Mouse (Mus musculus) hindbrain, embryonic 14.5 days (tissue): ENCODE data around the gene Fbxw4. TPM values are rescaled to one million over a fixed set of nuclear protein-coding genes. Genes with fewer than 3 reads are reported as not detected.

Experiments used
- ATAC-seq: fragments of 200-750 bp; cut with Nextera tagmentation; 2 replicates; pipeline ENCODE4 v1.8.0; 2017; ENCODE audit warnings: moderate number of reproducible peaks, mild to moderate bottlenecking, moderate TSS enrichment, moderate library complexity; ENCODE audit not compliant: low FRiP score
- DNase-seq: peaks from one replicate; pipeline ENCODE4 v3.0.0-alpha.2; 2015; ENCODE audit warnings: low spot score
- H3K27ac ChIP-seq: fragments of 300-500 bp; sonication (generic); 2 replicates; pipeline ENCODE4 v1.5.1; 2014; ENCODE audit warnings: mild to moderate bottlenecking, moderate library complexity
- H3K27me3 ChIP-seq: fragments of 300-500 bp; sonication (generic); 2 replicates; pipeline ENCODE4 v1.6.1; 2014; ENCODE audit warnings: mild to moderate bottlenecking, low read length, mixed read lengths; ENCODE audit not compliant: control insufficient read depth, insufficient read depth
- H3K36me3 ChIP-seq: fragments of 300-500 bp; sonication (generic); replicated peaks from 2 replicates; pipeline ENCODE4 v1.6.1; 2014; ENCODE audit not compliant: control insufficient read depth, insufficient read depth
- H3K4me1 ChIP-seq: fragments of 300-500 bp; sonication (generic); replicated peaks from 2 replicates; pipeline ENCODE4 v1.6.1; 2014; ENCODE audit warnings: antibody characterized with exemption, low read length, mixed read lengths; ENCODE audit not compliant: control insufficient read depth, insufficient read depth
- H3K4me2 ChIP-seq: fragments of 300-500 bp; sonication (generic); replicated peaks from 2 replicates; pipeline ENCODE4 v1.6.1; 2014; ENCODE audit warnings: mild to moderate bottlenecking, moderate library complexity
- H3K4me3 ChIP-seq: fragments of 300-500 bp; sonication (generic); replicated peaks from 2 replicates; pipeline ENCODE4 v1.5.1; 2014; ENCODE audit warnings: mild to moderate bottlenecking, low read length
- H3K9ac ChIP-seq: fragments of 300-500 bp; sonication (generic); 2 replicates; pipeline ENCODE4 v1.6.1; 2014
- H3K9me3 ChIP-seq: fragments of 300-500 bp; sonication (generic); 2 replicates; pipeline ENCODE4 v1.6.1; 2016; ENCODE audit warnings: low read length; ENCODE audit not compliant: control insufficient read depth
- WGBS: fragments of 180-500 bp; shearing (Covaris S2); extraction: QIAGEN DNeasy Blood & Tissue Kit; methylation state at CpG from one replicate; pipeline ENCODE4 v1.1.7; 2014; 5-methylcytosine and 5-hydroxymethylcytosine counted together
- polyA plus RNA-seq: library from polyadenylated mRNA; unstranded; fragments of >200 nt; fragmentation: Nextera tagmentation; extraction: Ambion mirVana; gene quantifications from 2 replicates; pipeline ENCODE4 v1.2.1, GENCODE M21; 2014

Fbxw4 gene
- polyA plus RNA-seq, 1 experiment from 2014 or later: 6.7 TPM

DNA sequence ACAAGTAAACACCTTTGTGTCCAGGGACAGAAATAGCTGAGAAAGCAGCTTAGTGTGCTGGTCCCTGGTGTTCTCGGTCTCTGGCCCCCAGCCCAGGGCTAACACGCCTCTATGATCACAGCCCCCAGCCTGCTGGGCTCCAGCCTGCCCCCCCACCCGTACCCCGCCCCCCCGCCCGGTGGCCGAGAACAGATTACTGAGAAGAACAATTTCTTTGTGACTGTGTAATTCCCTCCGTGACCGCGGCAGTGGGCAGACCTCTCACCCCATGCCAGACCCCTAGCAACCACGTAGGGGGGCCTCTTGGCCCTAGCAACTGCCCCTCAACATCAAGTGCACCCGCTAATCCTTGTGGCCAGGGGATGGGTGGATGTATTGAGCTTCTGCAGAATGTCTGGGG is 79.9 kb downstream of the Fbxw4 start:
- Histone ChIP-seq H3K27ac (no peak overlapping the region), H3K4me3 (no peak overlapping the region)

DNA sequence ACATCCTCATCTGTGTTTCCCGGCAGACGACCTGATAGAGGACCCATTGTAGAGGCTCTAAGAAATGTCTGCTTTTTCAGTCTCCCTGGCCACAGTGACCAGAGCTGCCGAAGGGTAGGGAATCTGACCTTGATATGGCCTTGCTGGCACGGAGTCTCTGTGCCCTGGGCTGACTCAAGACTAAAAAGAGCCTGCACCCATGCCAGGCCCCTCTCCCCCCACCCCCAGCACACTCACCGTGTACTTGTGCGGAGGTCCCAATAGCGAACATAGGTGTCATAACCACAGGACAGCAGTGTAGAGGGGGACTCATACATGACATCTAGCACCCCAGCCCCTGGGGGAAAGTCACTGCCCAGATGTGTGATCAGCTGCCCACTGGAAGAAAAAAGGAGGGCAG is 80.7 kb downstream of the Fbxw4 start:
- peaks cover 11% of the 10 kb centered on the region for H3K4me1 ChIP-seq
- H3K27me3 ChIP-seq: no peaks in the 10 kb centered on the region
- WGBS: 88% methylated on average over 7 of the region's 7 CpGs
- no peak overlapping the region for H3K9ac ChIP-seq
- H3K36me3 ChIP-seq: peaks cover 20% of the 10 kb centered on the region
- H3K4me2 ChIP-seq: no peak overlapping the region
- DNase-seq: no peak
- H3K4me3 ChIP-seq: no peak overlapping the region
- no peaks in the 10 kb centered on the region for H3K9me3 ChIP-seq
- no peak for ATAC-seq
- 0 out of 2 replicates have a peak overlapping the region, but pooled peaks have one; percentile 14 for H3K27ac ChIP-seq

More for the DNA sequence above, 79.9 kb downstream of the Fbxw4 start:
- no peak overlapping the region for H3K4me2 ChIP-seq
- H3K9me3 ChIP-seq: no peaks in the 10 kb centered on the region
- DNase-seq: no peak
- peaks cover 20% of the 10 kb centered on the region for H3K36me3 ChIP-seq
- ATAC-seq: 0 out of 2 replicates have a peak, but pooled peaks have one; percentile 44
- H3K4me1 ChIP-seq: peaks cover 11% of the 10 kb centered on the region
- 23% methylated on average over 12 of the region's 12 CpGs for WGBS
- no peaks in the 10 kb centered on the region for H3K27me3 ChIP-seq
- no peak overlapping the region for H3K9ac ChIP-seq

DNA sequence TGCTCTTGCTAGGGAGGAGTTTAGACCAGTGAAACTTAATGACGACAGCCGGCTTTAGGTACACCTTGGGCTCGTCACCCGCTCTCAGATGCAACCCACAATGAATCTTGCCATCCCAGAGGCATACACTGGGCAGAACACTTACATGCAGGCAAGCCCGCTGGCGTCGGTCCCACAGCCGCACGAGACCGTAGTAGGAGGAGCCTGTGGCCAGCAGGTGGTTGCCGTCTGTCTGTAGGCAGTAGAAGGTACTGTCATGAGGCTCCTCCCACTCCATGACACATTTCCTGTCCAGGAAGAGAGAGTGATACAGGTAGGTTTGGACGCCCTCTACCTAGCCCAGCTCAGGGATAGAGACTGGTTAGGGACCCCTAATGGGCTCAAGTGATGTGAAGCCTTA is 81.1 kb downstream of the Fbxw4 start:
- ATAC-seq: no peak
- H3K4me3 ChIP-seq: no peak overlapping the region
- peaks cover 20% of the 10 kb centered on the region for H3K36me3 ChIP-seq
- WGBS: 94% methylated on average over 12 of the region's 12 CpGs
- no peak overlapping the region for H3K4me2 ChIP-seq
- H3K9me3 ChIP-seq: no peaks in the 10 kb centered on the region
- H3K27me3 ChIP-seq: no peaks in the 10 kb centered on the region
- no peak overlapping the region for H3K27ac ChIP-seq
- no peak overlapping the region for H3K9ac ChIP-seq
- DNase-seq: no peak
- peaks cover 11% of the 10 kb centered on the region for H3K4me1 ChIP-seq

DNA sequence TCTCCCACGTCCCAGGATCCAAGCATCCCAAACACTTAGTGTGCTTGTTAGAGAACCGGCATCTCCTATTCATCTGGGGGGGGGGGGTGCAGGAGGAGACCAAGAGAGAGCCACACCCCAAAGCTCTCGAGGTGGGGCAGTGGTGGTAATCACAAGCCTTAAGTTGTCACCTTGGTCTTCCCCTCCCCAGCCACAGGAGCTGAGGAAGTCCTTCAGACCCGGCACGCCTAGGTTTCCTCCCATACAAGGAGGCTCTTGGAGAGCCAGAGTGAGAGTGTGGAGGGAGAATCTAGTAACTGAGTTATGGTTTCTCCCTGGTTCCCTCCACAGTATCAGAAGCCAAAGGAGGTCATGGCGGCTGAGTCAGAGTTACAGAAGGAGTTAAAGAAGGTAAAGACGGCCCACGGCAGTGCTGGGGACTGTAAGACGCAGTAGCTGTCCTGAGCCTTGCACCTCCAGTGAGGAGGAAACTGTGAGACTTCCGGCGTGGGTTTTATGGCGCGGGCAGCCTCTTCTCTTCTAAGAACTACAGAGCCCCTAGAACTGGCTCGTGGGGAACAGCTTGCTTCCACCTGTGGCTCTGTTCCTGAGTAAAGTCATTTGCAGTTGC is 82.9 kb downstream of the Fbxw4 start:
- 90% methylated on average over 14 of the region's 14 CpGs for WGBS
- no peak for ATAC-seq

DNA sequence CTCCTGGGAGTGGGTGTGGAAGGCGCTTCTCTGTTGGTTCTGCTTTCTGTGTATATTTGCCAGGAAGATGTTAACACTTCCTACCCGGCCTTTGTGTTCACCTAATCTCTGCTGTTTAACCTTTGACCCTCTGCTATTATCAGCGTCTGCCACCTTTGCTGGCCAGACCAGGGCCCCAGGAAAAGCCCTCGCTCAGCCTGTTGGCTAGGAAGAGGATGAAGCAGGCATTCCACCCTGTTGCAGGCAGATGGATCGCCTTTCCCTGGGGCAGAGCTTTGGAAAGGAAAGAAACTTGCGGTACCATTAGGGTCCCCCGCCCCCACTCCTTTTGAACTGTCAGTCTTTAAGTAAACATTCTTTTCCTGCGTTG is 84.5 kb downstream of the Fbxw4 start:
- H3K27ac ChIP-seq: no peak overlapping the region
- no peaks in the 10 kb centered on the region for H3K9me3 ChIP-seq
- H3K4me3 ChIP-seq: no peak overlapping the region
- no peaks in the 10 kb centered on the region for H3K27me3 ChIP-seq
- ATAC-seq (no peak), DNase-seq (no peak)
- no peak overlapping the region for H3K9ac ChIP-seq
- no peak overlapping the region for H3K4me2 ChIP-seq
- WGBS: 23% methylated on average over 8 of the region's 8 CpGs
- H3K4me1 ChIP-seq: 0 out of 2 replicates have a peak, but pooled peaks cover 4% of the 10 kb centered on the region
- H3K36me3 ChIP-seq: peaks cover 28% of the 10 kb centered on the region

More for the DNA sequence above, 82.9 kb downstream of the Fbxw4 start:
- H3K9me3 ChIP-seq: no peaks in the 10 kb centered on the region
- no peak for DNase-seq
- no peaks in the 10 kb centered on the region for H3K27me3 ChIP-seq
- no peak overlapping the region for H3K4me3 ChIP-seq
- H3K4me1 ChIP-seq: peaks cover 7% of the 10 kb centered on the region
- H3K9ac ChIP-seq: no peak overlapping the region
- H3K36me3 ChIP-seq: peaks cover 23% of the 10 kb centered on the region
- no peak overlapping the region for H3K27ac ChIP-seq
- no peak overlapping the region for H3K4me2 ChIP-seq

DNA sequence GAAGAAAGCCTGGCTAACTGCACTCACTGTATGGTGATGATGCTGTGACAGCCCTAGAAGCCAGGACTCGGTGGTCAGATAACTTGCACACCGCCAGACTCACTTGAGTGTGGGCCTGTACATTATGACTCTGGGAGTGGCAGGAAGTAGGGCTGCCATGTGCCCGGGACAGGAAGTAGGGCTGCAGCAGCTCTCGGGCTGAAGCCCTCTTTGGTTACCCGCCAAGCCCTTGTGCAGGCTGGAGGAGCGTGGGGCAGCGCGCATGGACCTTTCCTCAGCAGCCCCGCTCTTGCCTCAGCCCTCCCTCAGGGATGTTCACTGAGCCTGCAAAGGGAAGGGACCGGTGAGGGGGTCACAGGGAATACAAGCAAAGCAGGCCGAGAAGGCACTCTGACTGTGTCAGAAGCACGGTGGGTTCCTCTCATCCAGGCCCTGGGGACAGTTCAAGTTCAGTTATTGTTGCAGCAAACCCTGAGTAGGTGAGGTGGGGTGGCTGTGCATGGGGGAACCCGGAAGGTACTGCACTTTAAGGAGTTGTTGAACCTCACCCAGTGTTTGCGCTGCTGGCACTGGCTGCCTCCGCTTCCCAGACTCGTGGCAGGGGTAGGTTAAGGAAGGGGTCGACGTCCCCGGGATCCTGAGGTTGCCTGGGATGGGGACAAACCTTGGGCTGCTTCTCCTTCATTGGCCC is 85.0 kb downstream of the Fbxw4 start:
- no peak overlapping the region for H3K9ac ChIP-seq
- H3K4me2 ChIP-seq: no peak overlapping the region
- no peaks in the 10 kb centered on the region for H3K9me3 ChIP-seq
- H3K36me3 ChIP-seq: peaks cover 28% of the 10 kb centered on the region
- H3K27me3 ChIP-seq: no peaks in the 10 kb centered on the region
- 0 out of 2 replicates have a peak, but pooled peaks cover under 1% of the 10 kb centered on the region for H3K4me1 ChIP-seq
- DNase-seq (no peak), ATAC-seq (no peak)
- no peak overlapping the region for H3K27ac ChIP-seq
- WGBS: 64% methylated on average over 19 of the region's 19 CpGs
- no peak overlapping the region for H3K4me3 ChIP-seq

DNA sequence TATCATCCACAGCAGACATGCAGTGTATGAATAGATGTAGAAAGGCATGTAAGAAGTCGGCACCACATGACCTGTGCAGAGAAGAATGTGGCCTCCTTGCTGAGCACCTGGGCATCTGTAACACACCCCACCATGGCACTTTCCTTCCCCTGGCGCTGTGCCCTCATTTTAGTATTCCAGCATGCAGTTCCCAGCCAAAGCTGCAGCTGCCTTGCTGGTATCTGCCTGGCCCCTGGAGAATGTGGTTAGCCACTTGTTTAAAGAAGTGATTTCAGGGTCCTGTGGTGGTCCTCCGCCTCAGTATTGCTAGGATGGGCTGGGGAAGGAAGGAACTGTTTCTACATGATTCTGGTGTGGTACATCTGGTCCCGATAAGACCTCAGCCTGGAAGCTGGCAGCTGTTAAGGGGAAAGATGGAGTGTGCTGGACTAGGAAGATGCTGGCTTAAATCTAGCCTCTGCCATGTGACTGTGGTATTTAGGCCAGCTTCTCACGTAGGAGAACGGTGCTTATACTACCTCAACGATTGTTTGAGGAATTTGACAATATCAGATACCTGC is 85.7 kb downstream of the Fbxw4 start:
- Histone ChIP-seq H3K9me3 (no peaks in the 10 kb centered on the region), H3K36me3 (peaks cover 28% of the 10 kb centered on the region), H3K4me2 (no peak overlapping the region), H3K27me3 (no peaks in the 10 kb centered on the region), H3K9ac (no peak overlapping the region), H3K27ac (no peak overlapping the region), H3K4me1 (no peaks in the 10 kb centered on the region), H3K4me3 (no peak overlapping the region)
- no peak for ATAC-seq
- 80% methylated on average over 7 of the region's 7 CpGs for WGBS
- DNase-seq: no peak

DNA sequence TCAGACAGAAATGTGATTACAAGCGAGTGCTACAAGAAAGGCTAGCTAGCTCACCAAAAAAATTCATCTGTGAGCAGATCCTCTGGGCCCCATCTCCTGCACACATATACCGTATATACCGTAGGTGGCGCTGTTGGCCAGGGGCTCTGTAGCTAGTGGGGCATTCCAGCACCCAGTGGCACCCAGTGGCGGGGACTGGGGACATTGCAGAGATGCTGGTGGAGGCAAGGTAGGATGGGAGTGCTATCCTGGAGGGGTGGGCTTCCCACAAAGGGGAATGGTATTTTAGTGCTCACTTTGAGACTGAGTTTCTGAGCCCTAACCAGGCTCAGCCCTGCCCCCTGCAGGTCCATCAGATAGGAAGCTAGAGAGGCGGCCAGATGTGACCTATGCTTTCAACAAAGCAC is 86.2 kb downstream of the Fbxw4 start:
- Histone ChIP-seq H3K4me3 (no peak overlapping the region), H3K27ac (no peak overlapping the region), H3K4me1 (no peaks in the 10 kb centered on the region), H3K4me2 (no peak overlapping the region), H3K27me3 (no peaks in the 10 kb centered on the region), H3K9ac (no peak overlapping the region), H3K36me3 (peaks cover 25% of the 10 kb centered on the region), H3K9me3 (no peaks in the 10 kb centered on the region)
- DNase-seq (peak; percentile 74), ATAC-seq (peak; percentile 73; the same call in 1 of the 2 replicates)
- WGBS: 26% methylated on average over 6 of the region's 6 CpGs

DNA sequence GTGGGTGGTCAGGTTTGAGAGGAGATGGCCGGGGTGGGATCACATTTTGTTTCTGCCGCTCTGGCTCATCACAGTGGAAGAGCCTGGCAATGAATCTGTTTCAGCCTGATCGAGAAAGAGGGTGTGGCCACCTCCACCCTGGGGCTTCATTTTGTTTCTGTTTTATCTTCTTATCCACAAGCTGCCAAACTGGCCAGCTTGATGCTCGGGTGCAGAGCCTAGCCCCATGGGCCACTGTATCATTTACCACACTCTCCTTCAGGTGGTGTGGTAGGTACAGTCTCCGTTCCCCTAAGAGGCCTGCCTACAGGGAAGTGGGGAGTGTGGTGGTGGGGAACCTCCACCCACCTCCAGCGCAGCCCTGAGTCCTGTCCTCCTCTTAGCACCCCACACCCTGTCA is 87.1 kb downstream of the Fbxw4 start:
- H3K36me3 ChIP-seq: peaks cover 16% of the 10 kb centered on the region
- no peaks in the 10 kb centered on the region for H3K4me1 ChIP-seq
- H3K27me3 ChIP-seq: no peaks in the 10 kb centered on the region
- no peaks in the 10 kb centered on the region for H3K9me3 ChIP-seq
- H3K4me3 ChIP-seq: no peak overlapping the region
- WGBS: 87% methylated on average over 6 of the region's 6 CpGs
- no peak overlapping the region for H3K27ac ChIP-seq
- no peak overlapping the region for H3K4me2 ChIP-seq
- H3K9ac ChIP-seq: no peak overlapping the region
- no peak for DNase-seq
- ATAC-seq: no peak
